Mouse (Mus musculus) erythroid progenitor cell, adult 5-6 weeks (primary cell): ENCODE measurements around the gene Hspa1a. TPM values are rescaled to one million over a fixed set of nuclear protein-coding genes. Genes with fewer than 3 reads are reported as not detected.
"Not testable (repeated sequence)": the region's sequence is repeated elsewhere in the genome, so short reads cannot be mapped to it uniquely, and the experiment has no call there.

Source experiments
- ATAC-seq: replicated peaks from 2 replicates; pipeline ENCODE4 v1.8.0; 2016; ENCODE audit warnings: moderate number of reproducible peaks, mild to moderate bottlenecking, moderate TSS enrichment, inconsistent platforms; ENCODE audit not compliant: poor library complexity, low FRiP score, severe bottlenecking
- total RNA-seq, 2 experiments: library from RNA; stranded (forward) in 1 of 2; stranded (reverse) in 1 of 2; fragments of 150-400 nt in 1 of 2; fragments of 186-747, 209-891 nt in 1 of 2; gene quantifications; 2 replicates each; pipeline versions ENCODE4 v1.2.3 to v1.2.4; 2015 to 2017; ENCODE audit warnings: low replicate concordance in 2 of 2

The Hspa1a gene
- total RNA-seq, 2 experiments from 2014 or later, result 0.30 TPM; not detected in 1

DNA sequence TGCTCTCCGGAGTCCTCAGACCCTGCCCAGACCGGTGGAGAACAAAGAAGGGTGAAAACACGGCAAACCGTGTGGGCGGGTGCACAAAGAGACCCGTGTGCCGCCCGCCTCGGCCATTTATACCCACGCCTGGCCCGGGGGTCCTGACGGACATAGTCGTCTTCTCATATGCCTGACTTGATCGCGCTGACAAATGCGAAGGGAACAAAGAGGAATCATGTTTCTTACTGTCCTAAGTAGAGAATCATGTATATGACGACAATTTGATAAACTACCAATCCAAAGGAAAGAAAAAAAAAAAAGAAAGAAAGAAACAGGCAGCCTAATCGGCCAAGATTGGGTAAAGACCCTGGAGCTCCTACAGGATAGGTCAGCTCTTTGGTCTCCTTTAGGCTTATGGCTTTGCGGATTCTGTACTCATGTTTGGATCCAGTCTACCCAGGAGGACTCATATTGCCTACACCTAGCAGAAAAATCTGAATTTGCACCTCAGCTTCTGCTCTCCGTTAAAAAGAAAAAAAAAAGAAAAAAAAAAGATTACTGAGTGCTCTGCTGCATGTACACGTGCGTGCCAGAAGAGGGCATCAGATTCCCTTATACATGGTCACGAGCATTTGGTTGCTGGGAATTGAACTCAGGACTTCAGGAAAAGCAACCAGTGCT, 19.4 kb downstream of the Hspa1a start:
- peak; percentile 92 for ATAC-seq

DNA sequence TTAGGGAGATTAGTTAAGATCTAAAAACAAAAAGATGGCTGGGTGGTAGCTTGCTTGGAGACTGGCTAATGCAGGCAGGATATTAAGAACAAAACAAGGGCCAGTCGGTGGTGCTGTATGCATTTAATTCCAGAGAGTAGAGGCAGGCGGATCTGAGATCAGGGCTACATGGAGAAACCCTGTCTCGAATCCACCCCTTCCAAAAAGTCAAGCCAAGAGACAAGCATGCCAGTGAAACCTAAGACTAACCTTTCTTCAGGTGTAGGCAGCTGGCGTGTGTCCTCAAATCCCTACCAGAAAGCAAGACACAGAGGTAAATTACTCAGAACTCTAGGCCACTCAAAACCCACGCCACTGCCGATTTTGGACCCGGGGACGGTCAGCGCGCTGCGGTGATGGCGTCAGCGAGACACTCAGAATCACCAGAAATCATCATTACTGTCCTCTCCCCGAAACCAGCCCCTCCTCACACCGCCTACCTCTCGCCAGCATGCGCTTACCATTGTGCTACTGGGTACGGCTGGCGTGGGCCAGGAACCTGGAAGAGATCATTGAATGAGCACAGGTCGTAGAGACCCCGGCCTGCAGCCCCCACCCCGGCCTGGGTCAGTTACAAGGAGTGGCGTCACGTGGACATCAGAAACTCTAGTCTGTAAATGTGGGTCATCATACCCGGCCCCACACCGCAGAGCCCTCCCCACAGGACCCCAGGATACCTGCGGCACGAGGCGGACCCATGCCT, 20.1 kb downstream of the Hspa1a start:
- ATAC-seq, result peak; percentile 27

DNA sequence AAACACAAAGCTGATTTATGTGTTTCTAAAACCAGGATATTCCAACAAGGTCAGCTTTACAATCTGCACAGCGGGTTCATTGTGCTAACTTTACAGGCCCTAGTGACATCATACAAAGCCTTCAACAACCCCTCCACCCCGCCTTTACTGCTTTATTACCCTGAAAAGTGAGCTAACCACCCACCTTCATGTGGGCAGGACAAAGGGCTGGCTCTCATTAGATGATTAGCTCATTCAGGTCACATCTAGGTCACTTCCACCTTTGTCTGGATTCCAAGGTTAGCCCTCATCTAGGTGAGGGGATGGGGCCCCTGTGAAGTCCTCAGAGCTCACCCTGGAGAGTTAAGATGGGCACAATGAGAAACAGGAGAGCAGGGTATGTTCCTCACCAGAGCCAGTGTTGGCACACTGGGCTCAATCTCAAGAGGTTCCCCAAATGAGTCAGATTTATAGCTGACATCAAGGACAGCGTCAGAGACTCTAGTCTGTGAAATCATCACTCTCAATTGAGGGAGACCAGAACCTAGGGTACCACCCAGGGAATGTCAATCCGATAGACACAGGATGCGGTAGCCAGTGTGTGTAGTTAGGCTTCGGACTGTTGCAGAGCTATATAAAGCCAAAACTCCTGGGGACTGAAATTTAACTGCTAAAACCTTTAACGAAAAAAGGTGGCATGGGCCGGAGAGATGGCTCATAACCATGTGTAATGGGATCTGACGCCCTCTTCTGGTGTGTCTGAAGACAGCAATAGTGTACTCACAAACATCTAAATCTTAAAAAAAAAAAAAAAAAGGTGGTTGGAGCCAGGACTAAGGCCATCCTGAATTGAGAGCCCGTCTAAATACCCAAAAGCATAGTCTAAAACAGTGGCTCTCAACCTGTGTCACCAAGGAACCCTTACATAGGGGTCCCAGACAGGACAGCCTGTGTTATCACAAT, 21.2 kb downstream of the Hspa1a start:
- ATAC-seq, result no peak

DNA sequence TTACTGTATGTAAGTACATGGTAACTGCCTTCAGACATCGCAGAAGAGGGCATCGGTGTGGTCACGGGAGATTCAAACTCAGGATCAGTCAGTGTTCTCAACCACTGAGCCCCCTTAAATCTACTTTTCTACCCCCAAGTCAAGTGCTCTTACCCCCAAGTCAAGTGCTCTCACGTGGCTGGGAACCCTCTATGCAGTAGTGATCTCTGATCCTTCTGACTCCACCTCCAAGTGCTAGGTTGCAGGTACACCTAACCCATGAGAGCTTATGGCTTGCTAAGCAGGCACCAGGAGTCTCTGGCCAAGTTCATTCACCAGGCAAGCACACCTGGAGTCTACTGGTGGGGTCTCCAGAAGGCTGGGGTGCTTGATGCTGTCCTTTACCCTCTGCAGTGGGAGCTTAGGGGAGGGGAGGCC, 22.4 kb downstream of the Hspa1a start:
- no peak for ATAC-seq

DNA sequence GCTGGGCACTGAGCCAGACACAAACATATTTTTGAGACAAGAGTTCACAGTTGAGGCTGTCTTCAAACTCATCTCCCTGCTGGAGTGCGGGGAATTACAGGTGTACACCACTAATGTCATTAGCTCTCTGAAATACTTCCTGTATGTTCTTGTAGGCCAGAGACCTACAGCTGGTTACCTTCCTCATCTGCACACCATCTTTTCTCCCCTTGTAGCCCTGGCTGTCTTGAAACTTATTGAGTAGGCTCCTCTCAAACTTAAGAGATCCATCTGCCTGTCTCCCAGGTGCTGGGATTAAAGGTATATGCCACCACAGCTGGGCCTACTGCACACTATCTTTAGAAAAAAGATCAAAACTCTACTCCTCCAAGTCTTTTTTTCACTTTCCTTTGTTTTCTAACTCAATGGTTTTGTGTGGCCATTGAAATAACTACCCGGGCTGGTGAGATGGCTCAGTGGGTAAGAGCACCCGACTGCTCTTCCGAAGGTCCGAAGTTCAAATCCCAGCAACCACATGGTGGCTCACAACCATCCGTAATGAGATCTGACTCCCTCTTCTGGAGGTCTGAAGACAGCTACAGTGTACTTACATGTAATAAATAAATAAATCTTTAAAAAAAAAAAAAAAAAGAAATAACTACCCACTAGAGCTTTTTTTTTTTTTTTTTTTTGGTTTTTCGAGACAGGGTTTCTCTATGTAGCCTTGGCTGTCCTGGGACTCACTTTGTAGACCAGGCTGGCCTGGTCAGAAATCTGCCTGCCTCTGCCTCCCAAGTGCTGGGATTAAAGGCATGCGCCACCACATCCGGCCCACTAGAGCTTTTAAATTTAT, 23.0 kb downstream of the Hspa1a start:
- ATAC-seq, result not testable (repeated sequence)

DNA sequence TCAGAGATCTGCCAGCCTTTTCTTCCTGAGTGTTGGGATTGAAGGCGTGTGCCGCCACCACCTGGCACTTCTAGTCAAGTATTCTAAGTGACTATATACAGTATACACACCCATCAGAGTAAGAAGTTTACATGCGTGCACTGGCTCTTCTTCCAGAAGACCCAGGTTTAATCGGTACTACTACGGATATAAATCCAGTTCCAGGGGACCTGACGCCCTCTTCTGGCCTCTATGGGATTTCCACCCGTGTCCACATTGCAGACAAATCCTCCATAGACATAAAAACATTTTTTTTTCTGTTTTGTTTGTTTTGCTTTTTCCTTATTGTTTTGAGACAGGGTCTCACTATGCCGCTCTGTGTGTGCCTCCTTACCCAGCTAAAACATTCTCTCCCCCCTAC, 24.4 kb downstream of the Hspa1a start:
- ATAC-seq, result no peak

DNA sequence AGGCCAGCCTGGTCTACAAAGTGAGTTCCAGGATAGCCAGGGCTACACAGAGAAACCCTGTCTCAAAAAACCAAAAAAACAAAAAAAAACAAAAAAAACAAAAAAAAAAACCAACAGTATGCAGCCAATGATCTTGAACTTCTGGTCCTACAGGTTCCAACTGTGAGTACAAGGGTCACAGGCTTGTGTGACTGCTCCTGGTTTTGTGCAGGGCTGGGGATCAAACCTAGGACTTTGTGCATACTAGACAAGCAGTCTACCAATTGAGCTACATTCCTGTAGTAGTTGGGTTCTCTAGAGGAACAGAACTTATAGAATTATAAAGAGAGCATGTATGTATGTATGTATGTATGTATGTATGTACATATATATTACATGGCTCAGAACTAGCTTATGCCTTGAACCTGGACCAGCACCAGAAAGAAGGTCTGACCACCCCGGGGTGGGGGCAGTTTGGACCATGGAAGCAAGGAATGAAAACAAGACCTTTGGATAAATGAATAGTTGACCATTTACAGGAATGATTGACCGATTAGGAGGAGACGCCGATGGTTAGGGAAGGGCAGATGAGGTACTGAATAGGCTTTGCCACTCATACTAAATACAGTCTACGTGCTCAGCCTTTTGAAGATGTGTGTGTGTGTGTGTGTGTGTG, 25.3 kb downstream of the Hspa1a start:
- ATAC-seq, result no peak

DNA sequence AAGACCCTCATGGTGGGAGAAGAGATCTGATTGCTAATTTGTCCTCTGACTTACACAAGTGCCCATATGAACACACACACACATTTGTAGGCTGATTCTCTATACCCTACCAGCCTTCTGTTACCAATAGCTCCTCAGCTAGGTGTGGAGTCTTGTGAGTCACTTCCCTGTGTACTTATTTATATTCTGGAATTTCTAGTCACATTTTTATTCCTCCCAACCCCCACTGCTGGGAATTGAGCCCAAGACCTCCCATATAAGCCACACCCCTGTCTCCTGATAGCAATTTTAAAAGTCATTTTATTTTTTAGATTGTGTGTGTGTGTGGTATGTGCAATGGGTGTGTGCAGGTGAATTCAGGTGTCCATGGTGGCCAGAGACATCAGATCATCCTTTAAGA, 27.6 kb downstream of the Hspa1a start:
- ATAC-seq, result no peak

DNA sequence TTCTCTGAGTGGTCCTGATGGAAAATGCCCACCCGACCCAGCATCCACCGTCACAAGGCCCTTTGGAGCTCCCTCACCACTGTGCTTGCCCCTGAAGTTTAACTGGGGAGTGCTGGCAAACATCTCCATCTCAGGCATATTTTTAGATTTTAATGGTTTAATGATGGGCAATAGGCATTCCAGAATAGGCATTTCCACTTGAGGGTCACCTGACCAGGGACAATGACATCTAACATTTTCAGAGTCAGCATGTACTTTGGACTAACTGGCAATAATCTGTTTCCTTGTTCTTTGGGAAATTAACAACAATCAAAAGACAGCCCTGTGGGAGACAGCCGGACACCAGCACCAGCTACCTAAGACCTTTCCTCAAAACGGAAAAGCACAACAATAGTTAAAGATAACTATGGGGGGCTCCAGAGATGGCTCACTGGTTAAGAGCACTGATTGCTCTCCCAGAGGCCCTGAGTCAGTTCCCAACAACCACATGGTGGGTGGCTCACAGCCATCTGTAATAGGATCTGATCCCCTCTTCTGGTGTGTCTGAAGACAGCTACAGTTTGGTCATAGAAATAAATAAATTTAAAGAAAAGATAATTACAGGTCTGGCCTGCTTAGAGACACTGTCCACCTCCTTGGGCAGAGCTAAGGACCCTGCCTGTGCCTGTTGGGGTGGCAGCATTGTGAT, 28.7 kb downstream of the Hspa1a start:
- no peak for ATAC-seq

DNA sequence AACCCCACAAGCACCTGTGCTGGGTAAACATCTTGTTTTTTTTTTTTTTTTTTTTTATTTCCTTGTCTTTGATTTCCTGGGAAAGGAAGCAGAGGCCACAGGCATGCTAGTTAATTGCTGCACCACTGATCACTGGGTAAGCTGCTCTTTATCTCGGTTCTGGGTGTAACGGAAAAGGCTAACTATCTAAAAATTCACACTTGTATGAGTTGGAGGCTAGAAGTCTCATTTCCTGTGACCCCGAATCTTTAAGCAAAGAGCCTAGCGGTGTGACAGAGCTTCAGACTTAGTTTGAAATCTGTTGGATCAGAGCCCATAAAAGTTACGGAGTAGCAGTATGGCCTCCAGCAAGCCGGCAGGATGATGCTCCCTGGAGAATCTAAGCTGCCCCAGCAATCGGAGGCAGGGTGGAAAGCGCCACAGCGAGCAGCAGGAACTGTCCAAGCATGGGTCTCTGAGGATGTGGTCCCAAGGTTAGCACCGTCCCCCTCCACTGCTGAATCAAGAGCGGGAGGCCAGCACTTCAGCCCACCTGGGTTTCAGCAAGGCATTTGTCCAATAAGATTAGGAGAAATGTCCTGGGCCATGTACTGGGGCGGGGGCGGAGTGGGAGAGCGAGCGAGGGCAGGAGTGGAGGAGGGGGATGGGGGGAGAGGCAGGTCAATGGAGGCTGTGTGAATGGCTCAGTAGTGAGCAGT, 30.5 kb downstream of the Hspa1a start:
- ATAC-seq, result peak; percentile 46; the same call in 1 of the 2 replicates

DNA sequence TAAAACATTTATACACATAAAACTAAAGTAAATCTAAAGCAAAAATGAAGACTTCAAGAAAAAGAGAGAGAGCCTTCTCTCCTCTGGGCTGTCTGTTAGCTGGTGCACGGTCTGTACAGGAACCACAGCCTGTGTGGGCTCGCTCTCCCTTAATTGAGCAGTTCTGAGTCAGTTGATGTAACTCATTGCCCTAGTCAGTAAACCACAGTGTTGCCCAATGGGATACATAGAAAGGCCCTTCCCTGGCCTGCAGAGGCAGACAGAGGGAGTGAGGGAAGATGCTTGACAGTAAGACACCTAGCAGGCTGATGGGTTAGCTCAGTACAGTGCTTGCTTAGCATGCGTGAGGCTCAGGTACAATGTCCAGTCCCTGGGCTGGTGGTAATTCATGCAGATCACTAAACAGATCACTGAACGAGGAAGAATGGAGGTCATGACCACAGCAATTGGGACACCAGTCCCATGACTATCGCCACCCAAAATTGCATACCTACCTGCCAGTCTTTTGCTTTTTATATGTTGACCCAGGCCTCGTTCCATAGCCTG, 33.9 kb downstream of the Hspa1a start:
- ATAC-seq, result no peak

DNA sequence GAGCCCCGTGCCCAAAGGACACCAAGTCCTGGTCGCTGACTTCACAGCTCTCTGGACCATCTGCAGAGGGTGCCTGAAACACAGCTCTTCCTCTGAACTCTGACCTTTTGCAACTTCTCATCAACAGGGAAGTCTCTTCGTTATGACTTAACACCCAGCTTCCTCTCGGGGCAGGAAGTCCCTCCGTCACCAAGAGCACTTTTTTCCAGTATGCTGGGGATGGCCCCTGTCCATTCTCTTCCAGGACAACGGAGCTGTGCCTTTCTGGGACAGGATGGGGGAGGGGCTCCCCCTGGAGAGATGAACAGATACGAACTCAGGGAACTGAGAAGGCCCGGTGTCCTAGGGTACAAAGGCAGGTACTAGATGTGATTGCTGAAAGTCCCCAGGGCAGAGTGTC, 37.1 kb downstream of the Hspa1a start:
- ATAC-seq, result no peak

DNA sequence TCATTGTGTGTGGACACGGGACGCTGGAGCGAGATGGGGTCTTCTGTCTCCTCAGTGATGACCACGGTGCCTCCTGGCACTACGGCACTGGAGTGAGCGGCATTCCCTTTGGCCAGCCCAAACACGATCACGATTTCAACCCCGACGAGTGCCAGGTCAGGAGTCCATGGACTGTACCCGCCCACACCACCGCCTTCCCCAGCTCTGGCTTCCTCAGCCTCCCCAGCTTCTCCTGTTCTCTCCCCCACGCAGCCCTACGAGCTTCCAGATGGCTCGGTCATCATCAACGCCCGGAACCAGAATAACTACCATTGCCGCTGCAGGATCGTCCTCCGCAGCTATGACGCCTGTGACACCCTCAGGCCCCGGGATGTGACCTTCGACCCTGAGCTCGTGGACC, 37.9 kb downstream of the Hspa1a start:
- ATAC-seq, result no peak

DNA sequence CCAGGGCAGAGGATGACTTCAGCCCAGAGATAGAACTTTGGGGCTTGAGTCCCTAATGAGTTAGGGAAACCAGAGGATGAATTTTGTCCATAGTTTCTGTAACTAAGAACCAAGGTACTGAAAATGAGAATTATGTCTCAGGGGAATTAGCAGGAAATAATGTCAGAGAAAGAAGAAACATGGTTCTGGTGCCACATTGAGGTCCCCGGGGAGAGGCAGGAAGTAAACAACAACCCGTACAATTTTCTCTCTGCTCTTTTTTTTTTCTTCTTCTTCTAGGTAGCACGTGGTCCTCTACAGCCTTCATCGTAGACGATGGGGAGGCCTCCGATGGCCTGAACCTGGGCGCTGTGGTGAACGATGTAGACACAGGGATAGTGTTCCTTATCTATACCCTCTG, 39.7 kb downstream of the Hspa1a start:
- no peak for ATAC-seq

DNA sequence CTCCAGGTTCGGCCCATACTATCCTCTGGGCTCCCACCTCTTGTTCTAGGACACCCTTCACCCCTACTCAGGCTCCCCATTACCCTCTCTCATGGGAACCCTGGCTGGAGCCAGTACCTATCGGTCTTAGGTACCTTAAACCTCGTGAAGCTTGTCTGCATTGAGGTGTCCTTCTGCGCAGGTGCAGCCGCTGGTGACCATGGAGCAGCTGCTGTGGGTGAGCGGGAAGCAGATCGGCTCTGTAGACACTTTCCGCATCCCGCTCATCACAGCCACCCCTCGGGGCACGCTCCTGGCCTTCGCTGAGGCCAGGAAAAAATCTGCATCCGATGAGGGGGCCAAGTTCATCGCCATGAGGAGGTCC, 40.2 kb downstream of the Hspa1a start:
- ATAC-seq, result 0 out of 2 replicates have a peak, but pooled peaks have one; percentile 15

DNA sequence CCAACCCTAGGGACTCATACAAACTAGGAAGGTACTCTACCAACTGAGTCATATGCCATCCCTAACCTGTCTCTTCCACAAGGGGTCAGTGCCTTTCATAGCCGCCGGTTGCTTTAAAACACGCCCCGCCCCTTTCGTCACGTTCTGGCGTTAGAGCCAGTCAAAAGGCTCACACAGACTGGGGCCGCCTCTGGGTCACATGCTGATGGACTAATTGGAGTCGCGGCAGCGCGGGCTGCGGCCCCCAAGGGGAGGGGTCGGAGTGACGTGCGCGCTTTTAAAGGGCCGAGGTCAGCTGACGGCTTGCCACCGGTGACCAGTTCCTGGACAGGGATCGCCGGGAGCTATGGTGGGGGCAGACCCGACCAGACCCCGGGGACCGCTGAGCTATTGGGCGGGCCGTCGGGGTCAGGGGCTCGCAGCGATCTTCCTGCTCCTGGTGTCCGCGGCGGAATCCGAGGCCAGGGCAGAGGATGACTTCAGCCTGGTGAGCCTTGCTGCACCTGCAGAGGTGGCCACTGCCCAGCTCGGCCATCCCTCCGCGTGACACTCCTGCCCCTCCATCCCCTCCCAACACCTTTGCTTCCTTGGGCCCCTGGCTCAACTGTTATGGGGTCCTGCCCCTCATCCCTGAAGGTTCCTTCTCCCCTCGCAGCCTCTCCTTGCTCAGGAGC, 40.8 kb downstream of the Hspa1a start, which contains the start of gene Neu1:
TSS of gene Neu1 (plus strand) at position 193 of the 674 bp plus-strand sequence.
- ATAC-seq, result peak; percentile 93

DNA sequence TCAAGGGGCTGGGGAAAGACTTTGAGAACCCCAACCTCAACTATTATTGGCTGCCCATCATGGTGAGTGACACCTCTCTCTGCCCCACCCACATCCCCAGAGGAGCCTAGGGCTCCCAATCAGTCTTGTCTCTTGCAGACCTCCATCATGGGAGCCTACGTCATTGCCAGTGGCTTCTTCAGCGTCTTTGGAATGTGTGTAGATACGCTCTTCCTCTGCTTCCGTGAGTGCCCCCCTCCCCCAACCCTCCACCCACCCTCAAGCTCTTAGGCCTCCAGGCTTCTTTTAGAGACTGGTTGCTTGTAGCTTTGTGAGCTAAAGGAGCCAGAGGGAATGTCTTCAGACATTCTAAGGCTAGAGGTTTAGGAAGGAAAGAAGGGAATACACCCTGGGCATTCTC, 43.1 kb downstream of the Hspa1a start:
- no peak for ATAC-seq
